Mouse (Mus musculus): ENCODE measurements around the gene Armh2. TPM values are rescaled to one million over a fixed set of nuclear protein-coding genes. Genes with fewer than 3 reads are reported as not detected.

Gene Armh2
- polyA plus RNA-seq, 1 experiment: not detected

- Histone ChIP-seq H3K4me3 (ENCODE audit: insufficient read depth, low read depth, low read length) (no peak overlapping the region), H3K27ac (ENCODE audit: insufficient read depth, low read depth, low read length) (no peak overlapping the region), H3K4me1 (ENCODE audit: control insufficient read depth, insufficient read depth, low read length) (peaks cover 3% of the 10 kb centered on the region; the same call in 1 of the 2 replicates)
- 81% methylated on average over 3 of the region's 3 CpGs for WGBS
- TF ChIP-seq CTCF (IDR thresholded peaks at IDR 0.05; ENCODE audit: insufficient read depth, low read depth, low read length): no peak
- no peak for TF ChIP-seq POLR2A (IDR thresholded peaks at IDR 0.05; ENCODE audit: insufficient read depth, low read depth, low read length)
These were observed 6.8 kb downstream of the Armh2 start for GRCm38 (mm10) chr13:24747823-24748222.

GRCm38 (mm10) chr13:24750807-24751206, 9.8 kb downstream of the Armh2 start:
- Histone ChIP-seq H3K4me1 (ENCODE audit: control insufficient read depth, insufficient read depth, low read length) (no peaks in the 10 kb centered on the region), H3K4me3 (ENCODE audit: insufficient read depth, low read depth, low read length) (no peak overlapping the region), H3K27ac (ENCODE audit: insufficient read depth, low read depth, low read length) (no peak overlapping the region)
- 90% methylated on average over 8 of the region's 8 CpGs for WGBS
- TF ChIP-seq POLR2A (IDR thresholded peaks at IDR 0.05; ENCODE audit: insufficient read depth, low read depth, low read length): no peak
- TF ChIP-seq CTCF (IDR thresholded peaks at IDR 0.05; ENCODE audit: insufficient read depth, low read depth, low read length): no peak

- WGBS: 78% methylated on average over 8 of the region's 8 CpGs
- Histone ChIP-seq H3K4me1 (ENCODE audit: control insufficient read depth, insufficient read depth, low read length) (no peaks in the 10 kb centered on the region), H3K4me3 (ENCODE audit: insufficient read depth, low read depth, low read length) (no peak overlapping the region), H3K27ac (ENCODE audit: insufficient read depth, low read depth, low read length) (no peak overlapping the region)
- TF ChIP-seq CTCF (IDR thresholded peaks at IDR 0.05; ENCODE audit: insufficient read depth, low read depth, low read length) (no peak), POLR2A (IDR thresholded peaks at IDR 0.05; ENCODE audit: insufficient read depth, low read depth, low read length) (no peak)
These were observed 10.4 kb downstream of the Armh2 start for GRCm38 (mm10) chr13:24751396-24751795.

GRCm38 (mm10) chr13:24756756-24757155, 15.7 kb downstream of the Armh2 start:
- no peaks in the 10 kb centered on the region for H3K4me1 ChIP-seq (ENCODE audit: control insufficient read depth, insufficient read depth, low read length)
- WGBS: 98% methylated on average over 3 of the region's 3 CpGs

GRCm38 (mm10) chr13:24757820-24758564, 17.0 kb downstream of the Armh2 start:
- WGBS: 92% methylated on average over 12 of the region's 12 CpGs
- no peak overlapping the region for H3K27ac ChIP-seq (ENCODE audit: insufficient read depth, low read depth, low read length)
- TF ChIP-seq CTCF (IDR thresholded peaks at IDR 0.05; ENCODE audit: insufficient read depth, low read depth, low read length) (no peak), POLR2A (IDR thresholded peaks at IDR 0.05; ENCODE audit: insufficient read depth, low read depth, low read length) (no peak)
- no peak overlapping the region for H3K4me3 ChIP-seq (ENCODE audit: insufficient read depth, low read depth, low read length)
- no peaks in the 10 kb centered on the region for H3K4me1 ChIP-seq (ENCODE audit: control insufficient read depth, insufficient read depth, low read length)

More at GRCm38 (mm10) chr13:24756756-24757155, 15.7 kb downstream of the Armh2 start:
- Histone ChIP-seq H3K27ac (ENCODE audit: insufficient read depth, low read depth, low read length) (no peak overlapping the region), H3K4me3 (ENCODE audit: insufficient read depth, low read depth, low read length) (no peak overlapping the region)
- no peak for TF ChIP-seq POLR2A (IDR thresholded peaks at IDR 0.05; ENCODE audit: insufficient read depth, low read depth, low read length)
- no peak for TF ChIP-seq CTCF (IDR thresholded peaks at IDR 0.05; ENCODE audit: insufficient read depth, low read depth, low read length)

GRCm38 (mm10) chr13:24759451-24759850, 18.4 kb downstream of the Armh2 start:
- Histone ChIP-seq H3K4me3 (ENCODE audit: insufficient read depth, low read depth, low read length) (no peak overlapping the region), H3K27ac (ENCODE audit: insufficient read depth, low read depth, low read length) (no peak overlapping the region), H3K4me1 (ENCODE audit: control insufficient read depth, insufficient read depth, low read length) (no peaks in the 10 kb centered on the region)
- TF ChIP-seq CTCF (IDR thresholded peaks at IDR 0.05; ENCODE audit: insufficient read depth, low read depth, low read length): no peak
- TF ChIP-seq POLR2A (IDR thresholded peaks at IDR 0.05; ENCODE audit: insufficient read depth, low read depth, low read length): no peak
- 88% methylated on average over 10 of the region's 10 CpGs for WGBS

GRCm38 (mm10) chr13:24760351-24760870, 19.4 kb downstream of the Armh2 start:
- no peak overlapping the region for H3K4me3 ChIP-seq (ENCODE audit: insufficient read depth, low read depth, low read length)
- H3K27ac ChIP-seq (ENCODE audit: insufficient read depth, low read depth, low read length): no peak overlapping the region
- no peaks in the 10 kb centered on the region for H3K4me1 ChIP-seq (ENCODE audit: control insufficient read depth, insufficient read depth, low read length)
- TF ChIP-seq POLR2A (IDR thresholded peaks at IDR 0.05; ENCODE audit: insufficient read depth, low read depth, low read length) (no peak), CTCF (IDR thresholded peaks at IDR 0.05; ENCODE audit: insufficient read depth, low read depth, low read length) (no peak)
- 31% methylated on average over 5 of the region's 5 CpGs for WGBS

- Histone ChIP-seq H3K27ac (ENCODE audit: insufficient read depth, low read depth, low read length) (no peak overlapping the region), H3K4me3 (ENCODE audit: insufficient read depth, low read depth, low read length) (peak overlapping the region; percentile 78), H3K4me1 (ENCODE audit: control insufficient read depth, insufficient read depth, low read length) (no peaks in the 10 kb centered on the region)
- TF ChIP-seq POLR2A (IDR thresholded peaks at IDR 0.05; ENCODE audit: insufficient read depth, low read depth, low read length): no peak
- TF ChIP-seq CTCF (IDR thresholded peaks at IDR 0.05; ENCODE audit: insufficient read depth, low read depth, low read length): no peak
- WGBS: 5% methylated on average over 10 of the region's 10 CpGs
These were observed 20.0 kb downstream of the Armh2 start for GRCm38 (mm10) chr13:24761083-24761402.

GRCm38 (mm10) chr13:24761403-24762227, 20.6 kb downstream of the Armh2 start, which contains the start of gene Gmnn:
Gene Gmnn, minus strand, starts transcription at chr13:24761923.
- no peak for TF ChIP-seq CTCF (IDR thresholded peaks at IDR 0.05; ENCODE audit: insufficient read depth, low read depth, low read length)
- peak; percentile 70; the same call in 1 of the 2 replicates for TF ChIP-seq POLR2A (IDR thresholded peaks at IDR 0.05; ENCODE audit: insufficient read depth, low read depth, low read length)
- Histone ChIP-seq H3K4me3 (ENCODE audit: insufficient read depth, low read depth, low read length) (peak within 1 kb of the TSS; percentile 78), H3K27ac (ENCODE audit: insufficient read depth, low read depth, low read length) (no peak within 1 kb of the TSS), H3K4me1 (ENCODE audit: control insufficient read depth, insufficient read depth, low read length) (no peaks in the 10 kb centered on the region)
- WGBS: under 1% methylated on average over 79 of the region's 79 CpGs
